Mouse (Mus musculus) midbrain, embryonic 16.5 days (tissue): ENCODE measurements around the gene 6820408C15Rik. TPM values are rescaled to one million over a fixed set of nuclear protein-coding genes. Genes with fewer than 3 reads are reported as not detected.
A peak's percentile ranks its signal among the peaks of the same experiment; 100 is the strongest.
"Not testable (repeated sequence)": the region's sequence is repeated elsewhere in the genome, so short reads cannot be mapped to it uniquely, and the experiment has no call there.

Source experiments
- ATAC-seq: fragments of 200-750 bp; cut with Nextera tagmentation; 2 replicates; pipeline ENCODE4 v1.8.0; 2017; ENCODE audit warnings: moderate TSS enrichment
- H3K27ac ChIP-seq: fragments of 300-500 bp; sonication (generic); 2 replicates; pipeline ENCODE4 v1.5.1; 2014; ENCODE audit warnings: mild to moderate bottlenecking, low read length, mixed read lengths
- H3K27me3 ChIP-seq: fragments of 300-500 bp; sonication (generic); 2 replicates; pipeline ENCODE4 v1.6.1; 2014; ENCODE audit warnings: low read depth, low read length, mixed read lengths; ENCODE audit not compliant: control insufficient read depth, insufficient read depth
- H3K36me3 ChIP-seq: fragments of 300-500 bp; sonication (generic); 2 replicates; pipeline ENCODE4 v1.6.1; 2014; ENCODE audit warnings: mild to moderate bottlenecking, low read length, moderate library complexity, mixed read lengths; ENCODE audit not compliant: control insufficient read depth, insufficient read depth
- H3K4me1 ChIP-seq: fragments of 300-500 bp; sonication (generic); 2 replicates; pipeline ENCODE4 v1.6.1; 2014; ENCODE audit warnings: mild to moderate bottlenecking, low read length, mixed read lengths; ENCODE audit not compliant: control insufficient read depth, insufficient read depth
- H3K4me2 ChIP-seq: fragments of 300-500 bp; sonication (generic); 2 replicates; pipeline ENCODE4 v1.6.1; 2014; ENCODE audit warnings: mild to moderate bottlenecking, low read length, mixed read lengths
- H3K4me3 ChIP-seq: fragments of 300-500 bp; sonication (generic); 2 replicates; pipeline ENCODE4 v1.5.1; 2014; ENCODE audit warnings: low read depth, mild to moderate bottlenecking, low read length, moderate library complexity, mixed read lengths
- H3K9ac ChIP-seq: fragments of 300-500 bp; sonication (generic); 2 replicates; pipeline ENCODE4 v1.6.1; 2014; ENCODE audit warnings: low read depth, low read length, mixed read lengths
- H3K9me3 ChIP-seq: fragments of 300-500 bp; sonication (generic); replicated peaks from 2 replicates; pipeline ENCODE4 v1.6.1; 2014; ENCODE audit warnings: mild to moderate bottlenecking, low read length, mixed read lengths; ENCODE audit not compliant: control insufficient read depth, poor library complexity, severe bottlenecking
- WGBS: fragments of 180-500 bp; shearing (Covaris S2); extraction: QIAGEN DNeasy Blood & Tissue Kit; methylation state at CpG from one replicate; pipeline ENCODE4 v1.1.7; 2014; 5-methylcytosine and 5-hydroxymethylcytosine counted together
- polyA plus RNA-seq: library from polyadenylated mRNA; unstranded; fragments of >200 nt; fragmentation: Nextera tagmentation; extraction: Ambion mirVana; gene quantifications from 2 replicates; pipeline ENCODE4 v1.2.1, GENCODE M21; 2015

The 6820408C15Rik gene
- polyA plus RNA-seq, 1 experiment from 2014 or later: 1.8 TPM

- no peaks in the 10 kb centered on the region for H3K9me3 ChIP-seq
- peak within 1 kb of the TSS; percentile 80 for H3K9ac ChIP-seq
- peak within 1 kb of the TSS; percentile 72 for H3K4me3 ChIP-seq
- no peaks in the 10 kb centered on the region for H3K36me3 ChIP-seq
- H3K27ac ChIP-seq: peak within 1 kb of the TSS; percentile 94
- H3K27me3 ChIP-seq: no peaks in the 10 kb centered on the region
- WGBS: under 1% methylated on average over 53 of the region's 65 CpGs
- H3K4me1 ChIP-seq: peaks cover 38% of the 10 kb centered on the region
- ATAC-seq: peak; percentile 78
- H3K4me2 ChIP-seq: peak within 1 kb of the TSS; percentile 88
These were observed 709 bp upstream of the 6820408C15Rik start, which contains the start of gene Zcchc3 for GRCm38 (mm10) chr2:152414591-152415165. Zcchc3 (minus strand) TSS chr2:152415027.

- Histone ChIP-seq H3K4me1 (peaks cover 32% of the 10 kb centered on the region), H3K4me3 (no peak overlapping the region; the same call in 1 of the 2 replicates), H3K9ac (no peak overlapping the region)
These were observed 399 bp downstream of the 6820408C15Rik start for GRCm38 (mm10) chr2:152415786-152416185.

GRCm38 (mm10) chr2:152427493-152427892 lies 12.1 kb downstream of the 6820408C15Rik start:
- Histone ChIP-seq H3K27me3 (no peaks in the 10 kb centered on the region), H3K9me3 (no peaks in the 10 kb centered on the region), H3K9ac (no peak overlapping the region; the same call in 1 of the 2 replicates), H3K36me3 (no peaks in the 10 kb centered on the region), H3K27ac (no peak overlapping the region), H3K4me1 (peaks cover 5% of the 10 kb centered on the region; the same call in 1 of the 2 replicates), H3K4me2 (peak overlapping the region; percentile 48), H3K4me3 (no peak overlapping the region)
- peak; percentile 56; the same call in 1 of the 2 replicates for ATAC-seq
- under 1% methylated on average over 12 of the region's 12 CpGs for WGBS

More at GRCm38 (mm10) chr2:152415786-152416185, 399 bp downstream of the 6820408C15Rik start:
- Histone ChIP-seq H3K4me2 (peak overlapping the region; percentile 88), H3K27ac (peak overlapping the region; percentile 94), H3K27me3 (no peaks in the 10 kb centered on the region), H3K9me3 (no peaks in the 10 kb centered on the region), H3K36me3 (no peaks in the 10 kb centered on the region)
- no peak for ATAC-seq
- WGBS: 96% methylated on average over 3 of the region's 3 CpGs

GRCm38 (mm10) chr2:152428481-152428880 lies 13.1 kb downstream of the 6820408C15Rik start:
- H3K4me2 ChIP-seq, H3K9me3 ChIP-seq, H3K4me1 ChIP-seq, ATAC-seq, H3K4me3 ChIP-seq, H3K27ac ChIP-seq, H3K36me3 ChIP-seq, H3K27me3 ChIP-seq, H3K9ac ChIP-seq: not testable (repeated sequence)
- 89% methylated on average over 2 of the region's 2 CpGs for WGBS

- Histone ChIP-seq H3K4me3 (no peak overlapping the region), H3K27me3 (no peaks in the 10 kb centered on the region), H3K9ac (no peak overlapping the region), H3K9me3 (no peaks in the 10 kb centered on the region), H3K27ac (no peak overlapping the region), H3K4me2 (no peak overlapping the region), H3K36me3 (no peaks in the 10 kb centered on the region), H3K4me1 (peaks cover 6% of the 10 kb centered on the region; the same call in 1 of the 2 replicates)
- WGBS: 67% methylated on average over 7 of the region's 7 CpGs
- ATAC-seq: peak; percentile 22; the same call in 1 of the 2 replicates
These were observed 21.1 kb downstream of the 6820408C15Rik start for GRCm38 (mm10) chr2:152436405-152436901.

- Histone ChIP-seq H3K9ac (peak overlapping the region; percentile 68), H3K9me3 (no peaks in the 10 kb centered on the region), H3K4me2 (peak overlapping the region; percentile 70), H3K27me3 (no peaks in the 10 kb centered on the region), H3K27ac (peak overlapping the region; percentile 54; the same call in 1 of the 2 replicates), H3K36me3 (no peaks in the 10 kb centered on the region), H3K4me3 (peak overlapping the region; percentile 30; the same call in 1 of the 2 replicates), H3K4me1 (peaks cover 6% of the 10 kb centered on the region; the same call in 1 of the 2 replicates)
- 4% methylated on average over 22 of the region's 23 CpGs for WGBS
- ATAC-seq: peak; percentile 82
These were observed 21.8 kb downstream of the 6820408C15Rik start for GRCm38 (mm10) chr2:152436983-152437860.

GRCm38 (mm10) chr2:152438963-152439362 lies 23.6 kb downstream of the 6820408C15Rik start:
- Histone ChIP-seq H3K36me3 (no peaks in the 10 kb centered on the region), H3K9me3 (no peaks in the 10 kb centered on the region), H3K9ac (no peak overlapping the region), H3K27me3 (no peaks in the 10 kb centered on the region), H3K27ac (no peak overlapping the region), H3K4me2 (no peak overlapping the region), H3K4me3 (no peak overlapping the region), H3K4me1 (peaks cover 6% of the 10 kb centered on the region; the same call in 1 of the 2 replicates)
- ATAC-seq: no peak
- 78% methylated on average over 1 of the region's 1 CpGs for WGBS

- Histone ChIP-seq H3K4me3 (no peak overlapping the region), H3K9ac (no peak overlapping the region)
- no peak for ATAC-seq
These were observed 24.4 kb downstream of the 6820408C15Rik start for GRCm38 (mm10) chr2:152439833-152440232.

More at GRCm38 (mm10) chr2:152439833-152440232, 24.4 kb downstream of the 6820408C15Rik start:
- no peaks in the 10 kb centered on the region for H3K27me3 ChIP-seq
- H3K27ac ChIP-seq: no peak overlapping the region
- H3K4me2 ChIP-seq: no peak overlapping the region
- 88% methylated on average over 2 of the region's 2 CpGs for WGBS
- no peaks in the 10 kb centered on the region for H3K36me3 ChIP-seq
- H3K4me1 ChIP-seq: peaks cover 6% of the 10 kb centered on the region; the same call in 1 of the 2 replicates
- no peaks in the 10 kb centered on the region for H3K9me3 ChIP-seq
